Mouse (Mus musculus): ENCODE measurements around the gene Bdnf.

Bdnf gene

GRCm38 (mm10) chr2:109704053-109704452, 29.6 kb downstream of the Bdnf start:
- no peak for DNase-seq (ENCODE audit: low read depth, low spot score)

- DNase-seq (ENCODE audit: low read depth, low spot score) = no peak
Measured at GRCm38 (mm10) chr2:109706524-109706923, 32.0 kb downstream of the Bdnf start.

GRCm38 (mm10) chr2:109709346-109709745, 34.8 kb downstream of the Bdnf start:
- no peak for DNase-seq (ENCODE audit: low read depth, low spot score)

- DNase-seq (ENCODE audit: low read depth, low spot score) = no peak
Measured at GRCm38 (mm10) chr2:109711049-109711448, 36.5 kb downstream of the Bdnf start.

GRCm38 (mm10) chr2:109725261-109725660, 50.8 kb downstream of the Bdnf start:
- no peak for DNase-seq (ENCODE audit: low read depth, low spot score)

GRCm38 (mm10) chr2:109725831-109726230, 51.3 kb downstream of the Bdnf start:
- no peak for DNase-seq (ENCODE audit: low read depth, low spot score)

GRCm38 (mm10) chr2:109729221-109729620, 54.7 kb downstream of the Bdnf start:
- DNase-seq (ENCODE audit: low read depth, low spot score) = no peak

- no peak for DNase-seq (ENCODE audit: low read depth, low spot score)
Measured at GRCm38 (mm10) chr2:109733201-109734039, 58.9 kb downstream of the Bdnf start.

- DNase-seq (ENCODE audit: low read depth, low spot score) = no peak
Measured at GRCm38 (mm10) chr2:109734228-109734627, 59.7 kb downstream of the Bdnf start.

GRCm38 (mm10) chr2:109734666-109735065, 60.2 kb downstream of the Bdnf start:
- DNase-seq (ENCODE audit: low read depth, low spot score) = no peak

- no peak for DNase-seq (ENCODE audit: low read depth, low spot score)
Measured at GRCm38 (mm10) chr2:109735347-109735746, 60.8 kb downstream of the Bdnf start.

- DNase-seq (ENCODE audit: low read depth, low spot score) = no peak
Measured at GRCm38 (mm10) chr2:109736306-109736705, 61.8 kb downstream of the Bdnf start.

- DNase-seq (ENCODE audit: low read depth, low spot score) = no peak
Measured at GRCm38 (mm10) chr2:109738331-109738730, 63.8 kb downstream of the Bdnf start.

- no peak for DNase-seq (ENCODE audit: low read depth, low spot score)
Measured at GRCm38 (mm10) chr2:109743208-109743960, 68.9 kb downstream of the Bdnf start.

- DNase-seq (ENCODE audit: low read depth, low spot score) = no peak
Measured at GRCm38 (mm10) chr2:109746223-109746622, 71.7 kb downstream of the Bdnf start.

- no peak for DNase-seq (ENCODE audit: low read depth, low spot score)
Measured at GRCm38 (mm10) chr2:109748412-109748811, 73.9 kb downstream of the Bdnf start.

GRCm38 (mm10) chr2:109748815-109749214, 74.3 kb downstream of the Bdnf start:
- no peak for DNase-seq (ENCODE audit: low read depth, low spot score)

GRCm38 (mm10) chr2:109749964-109750363, 75.5 kb downstream of the Bdnf start:
- DNase-seq (ENCODE audit: low read depth, low spot score) = no peak

GRCm38 (mm10) chr2:109750484-109750883, 76.0 kb downstream of the Bdnf start:
- DNase-seq (ENCODE audit: low read depth, low spot score) = no peak

- no peak for DNase-seq (ENCODE audit: low read depth, low spot score)
Measured at GRCm38 (mm10) chr2:109756305-109756704, 81.8 kb downstream of the Bdnf start.

GRCm38 (mm10) chr2:109766772-109767171, 92.3 kb downstream of the Bdnf start:
- DNase-seq (ENCODE audit: low read depth, low spot score) = no peak

- no peak for DNase-seq (ENCODE audit: low read depth, low spot score)
Measured at GRCm38 (mm10) chr2:109768814-109769213, 94.3 kb downstream of the Bdnf start.

- no peak for DNase-seq (ENCODE audit: low read depth, low spot score)
Measured at GRCm38 (mm10) chr2:109776374-109776773, 101.9 kb downstream of the Bdnf start.
